Mouse (Mus musculus) ovary, postnatal 14 days (tissue): ENCODE data around the gene Rhou.
"Not testable (repeated sequence)": the region's sequence is repeated elsewhere in the genome, so short reads cannot be mapped to it uniquely, and the experiment has no call there.

Experiments
- DNase-seq: peaks from one replicate; pipeline ENCODE4 v3.0.0; 2022; ENCODE audit warnings: low spot score

Rhou gene

GRCm38 (mm10) chr8:123653308-123653993, at the start of gene Rhou:
TSS of gene Rhou (plus strand) at chr8:123653929.
- peak; percentile 92 for DNase-seq

DNA sequence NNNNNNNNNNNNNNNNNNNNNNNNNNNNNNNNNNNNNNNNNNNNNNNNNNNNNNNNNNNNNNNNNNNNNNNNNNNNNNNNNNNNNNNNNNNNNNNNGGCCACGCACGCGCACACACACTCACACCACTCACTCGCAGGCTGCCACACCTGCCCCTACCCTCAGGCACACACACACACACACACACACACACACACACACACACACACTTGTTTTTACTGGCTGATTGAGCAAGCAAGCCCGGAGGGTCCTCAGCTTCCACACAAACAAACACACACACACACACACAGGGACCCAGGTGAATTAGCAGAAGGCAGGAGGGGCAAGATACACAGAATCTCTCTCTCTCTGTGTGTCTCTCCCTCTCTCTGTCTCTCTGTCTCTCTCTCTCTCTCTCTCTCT, 41.1 kb upstream of the Rhou start:
- DNase-seq, result not testable (repeated sequence)

GRCm38 (mm10) chr8:123623523-123623922, 30.2 kb upstream of the Rhou start:
- not testable (repeated sequence) for DNase-seq

GRCm38 (mm10) chr8:123624274-123624673, 29.5 kb upstream of the Rhou start:
- no peak for DNase-seq

DNA sequence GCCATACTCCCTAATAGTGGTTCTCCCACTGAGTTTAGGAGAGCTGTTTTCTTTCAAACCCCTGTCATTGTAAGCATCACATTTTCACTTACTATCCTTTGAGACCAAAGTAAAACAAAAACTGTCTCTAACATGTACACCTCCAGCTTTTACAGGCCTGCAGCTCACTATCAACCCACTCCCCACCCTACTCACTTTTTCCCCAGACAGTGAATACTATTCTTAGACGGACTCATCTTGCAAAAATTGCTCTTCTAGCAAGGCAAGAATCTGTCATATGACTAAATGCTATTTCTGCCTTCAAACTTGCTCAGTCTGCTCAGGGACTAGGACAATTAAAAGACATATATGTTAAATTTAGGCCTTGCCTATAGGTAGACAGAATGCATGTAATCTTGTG, 29.0 kb upstream of the Rhou start:
- DNase-seq, result no peak

GRCm38 (mm10) chr8:123625717-123626116, 28.0 kb upstream of the Rhou start:
- DNase-seq, result no peak

GRCm38 (mm10) chr8:123627410-123628147, 26.1 kb upstream of the Rhou start:
- no peak for DNase-seq

- DNase-seq, result peak; percentile 49
Observed at GRCm38 (mm10) chr8:123628253-123628967, 25.3 kb upstream of the Rhou start.

- peak; percentile 62 for DNase-seq
Observed at GRCm38 (mm10) chr8:123628968-123629755, 24.6 kb upstream of the Rhou start.

GRCm38 (mm10) chr8:123630058-123630457, 23.7 kb upstream of the Rhou start:
- DNase-seq, result no peak

GRCm38 (mm10) chr8:123630841-123631251, 22.9 kb upstream of the Rhou start:
- DNase-seq, result no peak

GRCm38 (mm10) chr8:123631746-123632145, 22.0 kb upstream of the Rhou start:
- not testable (repeated sequence) for DNase-seq

GRCm38 (mm10) chr8:123632257-123632656, 21.5 kb upstream of the Rhou start:
- no peak for DNase-seq

DNA sequence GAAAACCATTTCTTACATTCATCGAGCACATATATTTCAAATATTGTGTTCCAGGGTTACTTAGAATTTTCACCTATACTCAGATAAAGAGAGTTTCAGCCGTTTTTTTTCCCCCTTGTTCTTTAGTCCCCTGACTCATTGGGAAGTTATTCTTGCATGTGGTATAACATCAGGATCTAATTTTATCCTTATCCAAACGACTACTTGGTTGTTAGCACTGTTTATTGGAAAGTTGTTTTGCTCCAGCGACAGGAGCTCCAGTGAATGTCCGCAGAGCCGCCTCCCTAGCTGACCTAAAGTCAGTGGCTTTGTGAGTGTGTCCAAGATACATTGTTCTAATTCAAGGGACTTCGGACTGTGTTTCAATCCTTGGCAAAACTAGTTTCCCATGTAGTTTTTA, 19.9 kb upstream of the Rhou start:
- DNase-seq, result no peak

GRCm38 (mm10) chr8:123634395-123635131, 19.2 kb upstream of the Rhou start:
- DNase-seq, result no peak

- DNase-seq, result no peak
Observed at GRCm38 (mm10) chr8:123635671-123636070, 18.1 kb upstream of the Rhou start.

DNA sequence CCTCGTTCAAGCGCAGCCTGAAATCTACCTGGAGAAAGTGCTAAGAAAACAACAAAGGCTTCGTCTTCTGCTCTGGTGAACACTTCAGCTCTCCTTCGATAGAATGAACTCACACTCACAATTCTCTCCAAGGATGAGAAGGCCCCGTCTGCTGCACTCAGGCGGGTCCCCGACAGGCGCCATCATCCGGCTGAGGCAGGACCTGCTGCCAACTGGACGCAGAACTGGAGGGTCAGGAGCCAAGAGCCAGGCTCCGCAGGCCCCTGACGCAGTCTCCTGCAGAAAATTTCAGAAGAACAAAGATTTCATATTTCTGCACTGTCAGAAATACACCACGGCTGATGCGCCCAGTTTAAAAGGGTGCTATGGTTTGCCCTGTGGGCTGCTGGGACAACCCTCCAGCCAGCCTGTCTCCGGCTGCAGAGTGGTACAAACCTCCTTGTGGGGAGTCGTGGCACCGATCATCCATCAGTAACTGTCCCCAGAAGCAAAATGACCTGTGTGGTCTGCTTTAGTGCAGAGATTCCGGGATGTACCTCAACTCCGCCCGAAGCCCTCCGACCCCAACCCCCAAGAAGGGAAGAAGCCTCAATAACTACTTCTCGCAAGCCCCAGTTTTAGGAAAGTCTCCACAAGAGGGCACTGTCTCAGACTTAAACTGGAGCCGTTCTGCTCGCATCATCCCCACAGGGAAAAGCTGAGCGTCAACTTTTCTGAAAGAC, 10.2 kb upstream of the Rhou start:
- peak; percentile 56 for DNase-seq

DNA sequence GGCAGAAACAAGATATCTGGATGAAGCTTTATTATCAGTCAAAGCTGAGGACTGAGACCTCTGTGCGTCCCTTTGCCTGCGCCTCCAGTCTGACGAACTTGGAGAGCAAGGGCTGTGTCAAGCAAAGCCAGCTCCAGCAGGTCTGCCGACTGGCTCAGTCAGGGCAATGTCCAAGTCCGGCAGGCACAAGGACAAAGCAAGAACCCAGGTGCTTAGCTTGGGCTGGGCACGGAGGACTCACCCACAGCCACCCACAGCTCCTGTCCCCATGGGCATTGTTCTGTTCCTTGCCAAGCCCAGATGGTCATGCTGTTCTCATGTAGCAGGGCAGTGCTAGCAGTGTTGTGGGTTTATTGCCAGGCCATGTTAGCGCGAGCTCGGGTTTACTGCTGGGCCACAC, 8.5 kb upstream of the Rhou start:
- no peak for DNase-seq

DNA sequence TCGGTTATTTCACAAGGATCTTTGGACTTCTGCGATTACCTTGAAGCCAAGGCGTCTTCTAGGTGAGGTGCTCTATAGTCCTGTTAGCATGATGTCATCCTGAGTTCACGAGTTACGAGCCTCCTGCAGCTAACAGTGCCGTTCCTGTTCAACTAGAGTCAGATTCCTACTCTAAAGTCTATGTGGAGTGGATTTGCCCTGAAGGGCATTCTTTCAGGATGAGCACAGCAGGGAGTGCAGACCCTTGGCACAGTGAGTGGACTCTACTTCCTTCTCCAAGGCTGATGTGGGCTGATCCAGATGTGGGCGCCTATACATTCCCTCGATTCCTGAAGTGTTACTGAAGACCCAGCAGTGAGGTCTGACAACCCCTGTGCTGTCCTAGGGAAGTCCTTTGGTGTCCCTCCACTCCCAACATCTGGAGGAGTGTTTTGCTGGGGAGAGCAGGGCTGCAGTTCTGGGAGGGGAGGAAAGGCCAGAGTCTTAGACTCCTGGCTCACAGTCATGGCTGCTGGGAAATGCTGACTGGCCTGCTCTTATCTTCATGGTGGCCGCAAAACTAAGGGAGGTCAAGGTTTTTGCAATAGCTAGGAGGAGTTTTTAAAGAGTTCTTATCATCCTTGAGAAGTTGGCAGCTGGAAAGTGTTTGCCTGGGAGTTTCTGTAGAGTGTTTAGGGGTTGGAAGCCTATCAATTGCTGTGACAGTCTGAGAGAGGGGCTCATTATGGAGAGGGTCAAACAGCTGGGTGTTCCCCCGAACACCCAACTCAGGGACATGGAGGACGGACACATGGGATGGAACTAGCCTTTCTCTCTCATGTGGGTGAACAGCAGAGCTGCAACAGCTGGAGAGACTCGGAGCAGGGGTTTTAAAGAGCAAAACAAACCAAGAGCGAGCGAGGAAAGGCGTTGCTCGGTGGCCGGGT, 5.2 kb upstream of the Rhou start:
- peak; percentile 45 for DNase-seq

GRCm38 (mm10) chr8:123649483-123649882, 4.2 kb upstream of the Rhou start:
- no peak for DNase-seq
